Mouse (Mus musculus): ENCODE results near the gene Zcchc17. TPM values are rescaled to one million over a fixed set of nuclear protein-coding genes. Genes with fewer than 3 reads are reported as not detected.

Gene Zcchc17
- polyA plus RNA-seq, 1 experiment from 2014 or later, result 81.9 TPM

DNA sequence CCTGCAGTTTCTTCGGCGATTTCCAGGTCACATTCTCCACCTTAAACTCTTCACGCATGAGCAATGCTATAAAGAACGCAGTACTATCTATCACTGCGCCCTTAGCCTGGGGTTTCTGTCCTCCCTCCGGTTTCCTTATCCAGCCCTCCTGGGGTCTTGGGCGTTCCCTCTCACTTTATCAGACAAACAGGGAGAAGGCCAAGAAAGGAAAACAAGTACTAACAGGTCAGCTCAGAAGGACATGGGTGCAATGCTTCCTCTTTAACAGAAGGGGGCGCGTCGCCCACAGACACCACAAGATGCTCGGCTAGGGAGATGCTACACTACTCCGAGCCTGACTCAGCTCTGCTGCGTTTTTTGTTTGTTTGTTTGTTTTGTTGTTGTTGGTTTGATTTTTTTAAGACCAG is 62.6 kb downstream of the Zcchc17 start:
- ATAC-seq, result no peak
- no peak overlapping the region for H3K27ac ChIP-seq (ENCODE audit: low read length)
- no peak overlapping the region for H3K4me3 ChIP-seq (replicated peaks; ENCODE audit: low read length)
- WGBS, result 20% methylated on average over 13 of the region's 13 CpGs
- no peaks in the 10 kb centered on the region for H3K9me3 ChIP-seq (ENCODE audit: control insufficient read depth, low read length)
- H3K27me3 ChIP-seq (replicated peaks; ENCODE audit: control insufficient read depth, insufficient read depth, low read length), result no peaks in the 10 kb centered on the region; the same call in 1 of the 2 replicates
- H3K4me1 ChIP-seq (replicated peaks; ENCODE audit: control insufficient read depth, insufficient read depth, low read length), result 0 out of 2 replicates have a peak, but pooled peaks cover 2% of the 10 kb centered on the region
- H3K4me2 ChIP-seq (ENCODE audit: low read length), result no peak overlapping the region
- no peaks in the 10 kb centered on the region for H3K36me3 ChIP-seq (ENCODE audit: control insufficient read depth, insufficient read depth)
- no peak overlapping the region for H3K9ac ChIP-seq (replicated peaks; ENCODE audit: low read depth, low read length)

DNA sequence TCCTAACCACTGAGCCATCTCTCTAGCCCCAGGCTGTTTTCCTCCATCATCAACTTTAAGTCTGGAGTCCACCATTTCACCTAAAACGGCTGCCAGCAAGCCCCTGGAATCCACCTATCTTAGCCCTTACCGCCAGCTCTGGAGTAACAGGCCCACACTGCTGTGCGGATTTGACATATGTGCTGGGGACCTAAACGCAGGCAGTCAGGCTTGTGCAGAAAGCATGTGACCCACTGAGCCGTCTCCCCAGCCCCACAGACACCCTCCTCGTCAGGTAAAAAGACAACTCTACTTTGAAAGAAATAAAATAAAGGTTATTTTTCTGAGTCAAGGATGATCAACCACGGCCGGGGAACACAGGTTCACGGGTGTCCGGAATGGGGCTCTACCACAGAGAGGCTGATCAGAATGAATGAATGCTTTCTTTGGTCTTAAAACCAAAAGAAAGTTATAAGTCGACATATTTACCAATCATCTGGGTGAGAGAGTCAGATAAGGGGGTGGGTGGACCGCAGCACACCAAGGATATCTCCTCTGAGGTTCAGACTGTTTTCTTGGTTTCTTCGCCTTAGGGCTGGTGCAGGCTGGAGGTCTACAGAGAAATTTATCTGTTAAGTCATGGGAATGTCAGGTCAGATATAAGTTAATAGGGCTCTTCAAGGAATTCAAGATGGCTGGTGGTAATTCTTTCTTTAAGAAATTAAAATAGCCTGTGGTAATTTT is 63.3 kb downstream of the Zcchc17 start:
- WGBS, result 87% methylated on average over 13 of the region's 13 CpGs
- Histone ChIP-seq H3K4me2 (ENCODE audit: low read length) (no peak overlapping the region), H3K27ac (ENCODE audit: low read length) (no peak overlapping the region), H3K27me3 (replicated peaks; ENCODE audit: control insufficient read depth, insufficient read depth, low read length) (no peaks in the 10 kb centered on the region; the same call in 1 of the 2 replicates), H3K9ac (replicated peaks; ENCODE audit: low read depth, low read length) (no peak overlapping the region), H3K4me3 (replicated peaks; ENCODE audit: low read length) (no peak overlapping the region), H3K36me3 (ENCODE audit: control insufficient read depth, insufficient read depth) (no peaks in the 10 kb centered on the region), H3K9me3 (ENCODE audit: control insufficient read depth, low read length) (no peaks in the 10 kb centered on the region), H3K4me1 (replicated peaks; ENCODE audit: control insufficient read depth, insufficient read depth, low read length) (0 out of 2 replicates have a peak, but pooled peaks cover 2% of the 10 kb centered on the region)
- ATAC-seq, result no peak

DNA sequence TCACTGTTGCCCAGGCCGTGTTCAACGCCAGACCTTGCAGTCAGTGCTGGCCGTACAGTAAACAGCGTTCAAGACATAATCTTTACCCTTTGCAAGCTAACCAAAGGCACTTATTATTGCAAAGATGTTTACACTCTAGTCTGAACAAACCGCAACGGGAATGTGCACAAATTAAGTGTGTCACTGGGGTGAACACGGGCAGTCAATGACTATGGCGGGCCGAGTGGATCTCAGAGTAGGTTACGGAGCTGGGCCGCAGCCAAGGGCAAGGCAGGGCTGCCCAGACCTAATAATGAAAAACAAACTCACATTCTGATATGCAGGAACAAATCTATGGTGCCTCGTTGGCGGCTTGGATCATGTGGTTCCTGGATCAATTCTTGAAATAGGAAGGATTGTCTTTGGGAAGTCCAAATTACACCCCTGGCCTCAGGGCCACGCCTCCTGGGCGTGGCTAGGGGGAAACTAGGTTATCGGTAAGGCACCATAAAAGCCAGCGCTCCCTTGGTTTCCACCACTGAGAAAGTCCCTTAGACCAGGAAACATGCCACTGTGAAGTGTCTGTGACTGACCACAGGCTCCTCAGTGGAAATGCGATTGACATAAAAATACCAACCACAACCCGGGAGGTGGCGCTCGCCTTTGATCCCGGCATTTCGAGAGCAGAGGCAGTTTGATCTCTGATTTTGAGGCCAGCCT is 64.5 kb downstream of the Zcchc17 start:
- no peaks in the 10 kb centered on the region; the same call in 1 of the 2 replicates for H3K27me3 ChIP-seq (replicated peaks; ENCODE audit: control insufficient read depth, insufficient read depth, low read length)
- H3K9ac ChIP-seq (replicated peaks; ENCODE audit: low read depth, low read length), result no peak overlapping the region
- no peak for ATAC-seq
- no peaks in the 10 kb centered on the region for H3K36me3 ChIP-seq (ENCODE audit: control insufficient read depth, insufficient read depth)
- WGBS, result 48% methylated on average over 23 of the region's 23 CpGs
- H3K27ac ChIP-seq (ENCODE audit: low read length), result no peak overlapping the region
- H3K9me3 ChIP-seq (ENCODE audit: control insufficient read depth, low read length), result no peaks in the 10 kb centered on the region
- H3K4me2 ChIP-seq (ENCODE audit: low read length), result no peak overlapping the region
- no peak overlapping the region for H3K4me3 ChIP-seq (replicated peaks; ENCODE audit: low read length)
- 0 out of 2 replicates have a peak, but pooled peaks cover 2% of the 10 kb centered on the region for H3K4me1 ChIP-seq (replicated peaks; ENCODE audit: control insufficient read depth, insufficient read depth, low read length)

DNA sequence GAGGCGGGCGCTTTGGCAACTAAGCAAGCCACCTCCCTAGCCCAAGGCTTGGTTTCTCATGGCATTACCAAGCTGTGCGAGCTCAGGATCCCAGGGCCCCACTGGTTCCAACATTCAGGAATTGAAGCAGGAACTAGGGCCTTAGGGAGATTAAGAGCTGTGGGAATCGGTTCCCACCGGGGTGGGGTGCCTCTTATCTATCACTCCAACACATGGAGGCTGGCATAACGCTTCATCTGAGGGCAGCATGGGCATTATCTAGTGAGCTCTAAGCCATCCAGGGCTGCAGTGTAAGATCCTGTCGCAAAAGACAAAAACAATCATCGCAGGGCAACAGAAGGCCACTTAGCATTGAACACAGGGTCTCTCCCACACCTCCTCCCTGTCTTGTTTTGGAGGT is 65.2 kb downstream of the Zcchc17 start:
- H3K4me3 ChIP-seq (replicated peaks; ENCODE audit: low read length), result no peak overlapping the region
- H3K27ac ChIP-seq (ENCODE audit: low read length), result no peak overlapping the region
- H3K27me3 ChIP-seq (replicated peaks; ENCODE audit: control insufficient read depth, insufficient read depth, low read length), result no peaks in the 10 kb centered on the region; the same call in 1 of the 2 replicates
- H3K9me3 ChIP-seq (ENCODE audit: control insufficient read depth, low read length), result no peaks in the 10 kb centered on the region
- no peaks in the 10 kb centered on the region for H3K36me3 ChIP-seq (ENCODE audit: control insufficient read depth, insufficient read depth)
- no peak overlapping the region for H3K4me2 ChIP-seq (ENCODE audit: low read length)
- WGBS, result 81% methylated on average over 8 of the region's 8 CpGs
- ATAC-seq, result no peak
- H3K4me1 ChIP-seq (replicated peaks; ENCODE audit: control insufficient read depth, insufficient read depth, low read length), result 0 out of 2 replicates have a peak, but pooled peaks cover 2% of the 10 kb centered on the region
- H3K9ac ChIP-seq (replicated peaks; ENCODE audit: low read depth, low read length), result no peak overlapping the region

DNA sequence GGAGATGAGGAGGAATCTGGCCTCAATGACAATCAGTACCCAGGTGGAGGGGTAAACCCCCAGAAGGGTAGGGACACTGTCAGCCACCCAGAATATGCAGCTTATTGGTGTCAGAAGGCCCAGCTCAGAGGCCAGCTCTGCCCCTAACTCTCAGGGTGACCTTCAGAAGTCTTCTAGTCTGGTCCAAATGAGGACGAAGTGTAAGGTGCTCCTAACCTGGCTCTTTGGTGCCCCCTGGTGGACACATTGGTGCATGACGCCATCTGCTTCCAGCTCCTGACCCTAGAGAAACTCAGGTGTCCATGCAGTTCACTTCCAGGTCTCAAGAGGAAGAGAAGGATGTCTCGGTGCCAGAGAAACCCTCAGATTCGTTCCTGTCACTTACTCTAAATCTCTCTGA is 67.5 kb downstream of the Zcchc17 start:
- no peak overlapping the region for H3K9ac ChIP-seq (replicated peaks; ENCODE audit: low read depth, low read length)
- H3K27me3 ChIP-seq (replicated peaks; ENCODE audit: control insufficient read depth, insufficient read depth, low read length), result no peaks in the 10 kb centered on the region; the same call in 1 of the 2 replicates
- no peaks in the 10 kb centered on the region for H3K36me3 ChIP-seq (ENCODE audit: control insufficient read depth, insufficient read depth)
- 0 out of 2 replicates have a peak, but pooled peaks cover 2% of the 10 kb centered on the region for H3K4me1 ChIP-seq (replicated peaks; ENCODE audit: control insufficient read depth, insufficient read depth, low read length)
- no peaks in the 10 kb centered on the region for H3K9me3 ChIP-seq (ENCODE audit: control insufficient read depth, low read length)
- no peak overlapping the region for H3K4me3 ChIP-seq (replicated peaks; ENCODE audit: low read length)
- H3K27ac ChIP-seq (ENCODE audit: low read length), result no peak overlapping the region
- WGBS, result 2% methylated on average over 4 of the region's 4 CpGs
- peak; percentile 55; the same call in 1 of the 2 replicates for ATAC-seq
- no peak overlapping the region for H3K4me2 ChIP-seq (ENCODE audit: low read length)

DNA sequence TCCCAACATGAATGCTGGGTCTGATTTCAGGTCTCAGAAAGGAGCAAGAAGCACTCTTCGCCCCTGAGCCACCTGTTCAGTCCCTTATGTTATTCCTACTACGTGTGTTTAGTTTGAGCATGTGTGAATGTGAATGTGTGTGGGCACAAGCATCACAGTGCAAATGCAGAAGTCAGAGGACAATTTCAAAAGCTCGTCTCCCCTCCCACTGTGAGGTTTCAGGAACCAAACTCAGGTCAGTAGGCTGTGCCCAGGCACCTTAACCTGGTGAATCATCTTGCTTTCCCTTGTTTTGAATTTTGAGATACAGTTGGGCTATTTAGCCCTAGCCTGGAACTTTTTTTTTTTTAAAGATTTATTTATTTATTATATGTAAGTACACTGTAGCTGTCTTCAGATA is 69.9 kb downstream of the Zcchc17 start:
- Histone ChIP-seq H3K4me2 (ENCODE audit: low read length) (no peak overlapping the region), H3K27ac (ENCODE audit: low read length) (no peak overlapping the region), H3K4me1 (replicated peaks; ENCODE audit: control insufficient read depth, insufficient read depth, low read length) (no peaks in the 10 kb centered on the region), H3K27me3 (replicated peaks; ENCODE audit: control insufficient read depth, insufficient read depth, low read length) (peaks cover 3% of the 10 kb centered on the region; the same call in 1 of the 2 replicates), H3K4me3 (replicated peaks; ENCODE audit: low read length) (no peak overlapping the region), H3K36me3 (ENCODE audit: control insufficient read depth, insufficient read depth) (no peaks in the 10 kb centered on the region), H3K9ac (replicated peaks; ENCODE audit: low read depth, low read length) (no peak overlapping the region), H3K9me3 (ENCODE audit: control insufficient read depth, low read length) (no peaks in the 10 kb centered on the region)
- no peak for ATAC-seq
- 73% methylated on average over 3 of the region's 3 CpGs for WGBS

DNA sequence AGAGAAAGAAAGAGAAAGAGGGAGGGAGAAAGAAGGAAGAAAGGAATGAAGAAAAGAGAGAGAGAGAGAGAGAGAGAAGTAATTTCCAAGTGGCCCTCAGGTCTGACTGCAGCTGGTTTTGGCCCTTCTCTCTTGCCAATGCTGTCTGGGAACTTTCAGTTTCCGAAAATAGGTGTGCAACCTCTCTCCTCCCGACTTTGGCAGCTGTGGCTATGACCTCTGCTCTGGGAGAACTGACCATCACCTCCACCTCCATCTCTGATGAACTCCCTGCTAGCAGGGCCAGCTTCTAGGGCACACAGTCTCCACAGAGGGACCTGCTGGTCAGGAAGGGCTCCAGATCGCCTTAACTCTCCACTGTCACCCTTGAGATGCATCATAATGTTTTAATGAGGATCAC is 73.2 kb downstream of the Zcchc17 start:
- H3K4me1 ChIP-seq (replicated peaks; ENCODE audit: control insufficient read depth, insufficient read depth, low read length), result no peaks in the 10 kb centered on the region
- no peak overlapping the region for H3K9ac ChIP-seq (replicated peaks; ENCODE audit: low read depth, low read length)
- H3K36me3 ChIP-seq (ENCODE audit: control insufficient read depth, insufficient read depth), result no peaks in the 10 kb centered on the region
- 0 out of 2 replicates have a peak, but pooled peaks cover 3% of the 10 kb centered on the region for H3K27me3 ChIP-seq (replicated peaks; ENCODE audit: control insufficient read depth, insufficient read depth, low read length)
- H3K4me3 ChIP-seq (replicated peaks; ENCODE audit: low read length), result no peak overlapping the region
- no peak overlapping the region for H3K27ac ChIP-seq (ENCODE audit: low read length)
- H3K4me2 ChIP-seq (ENCODE audit: low read length), result no peak overlapping the region
- H3K9me3 ChIP-seq (ENCODE audit: control insufficient read depth, low read length), result no peaks in the 10 kb centered on the region
- WGBS, result 57% methylated on average over 3 of the region's 3 CpGs
- no peak for ATAC-seq

DNA sequence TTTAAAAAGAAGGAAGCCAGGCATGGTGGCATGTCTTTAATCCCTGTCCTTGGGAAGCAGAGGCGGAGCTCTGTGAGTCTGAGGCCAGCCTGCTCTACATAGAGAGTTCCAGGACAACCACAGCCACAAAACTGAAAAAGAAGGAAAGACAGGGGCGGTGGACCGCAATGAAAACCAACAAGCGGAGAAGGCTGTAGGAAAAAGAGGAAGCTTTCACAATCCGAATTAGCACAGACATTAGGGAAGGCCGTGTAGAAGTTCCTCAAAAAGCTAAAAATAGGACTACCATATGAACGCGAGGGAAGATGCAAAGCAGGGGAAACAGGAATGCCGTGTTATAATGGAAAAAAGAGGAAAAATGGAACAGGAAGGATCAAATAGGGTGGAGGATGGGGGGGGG is 75.9 kb downstream of the Zcchc17 start:
- ATAC-seq, result no peak
- Histone ChIP-seq H3K9ac (replicated peaks; ENCODE audit: low read depth, low read length) (no peak overlapping the region), H3K27me3 (replicated peaks; ENCODE audit: control insufficient read depth, insufficient read depth, low read length) (0 out of 2 replicates have a peak, but pooled peaks cover 3% of the 10 kb centered on the region), H3K4me3 (replicated peaks; ENCODE audit: low read length) (no peak overlapping the region), H3K4me2 (ENCODE audit: low read length) (no peak overlapping the region), H3K4me1 (replicated peaks; ENCODE audit: control insufficient read depth, insufficient read depth, low read length) (no peaks in the 10 kb centered on the region), H3K27ac (ENCODE audit: low read length) (no peak overlapping the region), H3K9me3 (ENCODE audit: control insufficient read depth, low read length) (no peaks in the 10 kb centered on the region), H3K36me3 (ENCODE audit: control insufficient read depth, insufficient read depth) (no peaks in the 10 kb centered on the region)
- WGBS, result 83% methylated on average over 9 of the region's 9 CpGs

DNA sequence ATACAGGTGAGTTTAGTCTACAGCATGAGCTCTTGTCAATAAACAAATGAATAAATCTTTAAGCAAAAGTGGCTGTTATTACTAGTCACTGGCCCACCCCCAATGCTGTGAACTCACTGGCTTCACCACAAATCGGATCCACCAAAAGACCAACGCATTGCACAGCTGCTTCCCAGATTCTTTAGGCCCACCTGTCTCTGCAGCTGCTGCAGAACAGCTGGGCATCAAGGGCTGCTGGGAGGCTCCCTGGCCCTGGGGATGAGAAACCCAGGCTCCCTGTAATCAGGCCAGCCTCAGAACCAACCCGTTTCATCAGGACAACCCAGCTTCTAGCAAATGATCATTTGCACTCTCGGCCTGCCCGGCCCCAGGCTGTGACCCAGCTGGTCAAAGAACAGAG is 76.9 kb downstream of the Zcchc17 start:
- no peak overlapping the region for H3K4me3 ChIP-seq (replicated peaks; ENCODE audit: low read length)
- no peaks in the 10 kb centered on the region for H3K4me1 ChIP-seq (replicated peaks; ENCODE audit: control insufficient read depth, insufficient read depth, low read length)
- 79% methylated on average over 5 of the region's 5 CpGs for WGBS
- no peak overlapping the region for H3K4me2 ChIP-seq (ENCODE audit: low read length)
- H3K9me3 ChIP-seq (ENCODE audit: control insufficient read depth, low read length), result no peaks in the 10 kb centered on the region
- H3K27me3 ChIP-seq (replicated peaks; ENCODE audit: control insufficient read depth, insufficient read depth, low read length), result 0 out of 2 replicates have a peak, but pooled peaks cover 3% of the 10 kb centered on the region
- H3K27ac ChIP-seq (ENCODE audit: low read length), result no peak overlapping the region
- ATAC-seq, result no peak
- H3K9ac ChIP-seq (replicated peaks; ENCODE audit: low read depth, low read length), result no peak overlapping the region
- no peaks in the 10 kb centered on the region for H3K36me3 ChIP-seq (ENCODE audit: control insufficient read depth, insufficient read depth)
